Mouse (Mus musculus) heart, postnatal 0 days (tissue): ENCODE data around the gene Pde4d.

Experiments used
- CTCF ChIP-seq: IDR thresholded peaks from 2 replicates; pipeline ENCODE4 v1.5.1; 2016; ENCODE audit warnings: antibody characterized with exemption, control low read depth, low read depth
- EP300 ChIP-seq: IDR thresholded peaks from 2 replicates; pipeline ENCODE4 v1.6.1; 2016; ENCODE audit warnings: antibody characterized with exemption, low read depth

DNA sequence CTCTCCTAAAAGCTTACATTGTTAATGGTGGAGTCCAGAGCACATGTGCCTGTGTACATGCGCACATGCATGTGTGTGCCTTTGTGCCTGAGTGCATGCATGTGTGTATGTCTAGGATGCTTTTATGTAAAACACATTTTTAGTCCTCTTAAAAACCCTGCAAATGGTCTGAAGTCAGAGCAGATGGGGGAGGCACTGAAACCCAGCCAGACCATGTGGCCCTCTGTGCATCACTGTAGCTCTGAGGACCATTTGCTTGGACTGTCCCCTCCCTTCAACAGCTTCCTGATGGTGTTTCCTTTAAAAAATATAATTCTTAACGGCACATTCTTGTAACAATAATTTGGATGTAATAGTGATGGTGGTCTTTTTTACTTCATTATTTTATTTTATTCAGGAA, 1177.5 kb downstream of the Pde4d start:
- TF ChIP-seq EP300 (no peak), CTCF (no peak)
